Comparison of ENCODE assay signal across 28 mouse cellular contexts in genomic region chr2:120960261-120960660, GRCm38 (mm10).
"Had no signal": no experiment of that assay in that cellular context is flagged by ENCODE, and none has a peak within 500 bp of the region (broad histone marks: within the 10 kb centered on the region; RNA-seq: fewer than 3 reads in every experiment).

No protein-coding gene starts in this region.

- H3K9me3 ChIP-seq: embryonic facial prominence, embryonic 10.5 days; embryonic facial prominence, embryonic 12.5 days; embryonic facial prominence, embryonic 13.5 days; embryonic facial prominence, embryonic 15.5 days; forebrain, embryonic 10.5 days; forebrain, embryonic 12.5 days; forebrain, embryonic 13.5 days; forebrain, embryonic 15.5 days had no signal

- ATAC-seq: forebrain, embryonic 13.5 days; forebrain, embryonic 14.5 days; forebrain, embryonic 15.5 days; forebrain, embryonic 16.5 days; forebrain, postnatal 0 days had no signal

- H3K27ac ChIP-seq: embryonic facial prominence, embryonic 10.5 days; embryonic facial prominence, embryonic 12.5 days; embryonic facial prominence, embryonic 13.5 days; embryonic facial prominence, embryonic 15.5 days; forebrain, embryonic 10.5 days; forebrain, embryonic 12.5 days; forebrain, embryonic 13.5 days; forebrain, embryonic 15.5 days; gastrocnemius, adult 2 months had no signal

- H3K27me3 ChIP-seq: embryonic facial prominence, embryonic 12.5 days; embryonic facial prominence, embryonic 13.5 days; embryonic facial prominence, embryonic 15.5 days; forebrain, embryonic 12.5 days; forebrain, embryonic 13.5 days; forebrain, embryonic 15.5 days had no signal

- DNase-seq: cerebellum, adult 18-20 months; cerebellum, adult 2 months; cerebellum, adult 8-10 months; cerebellum, adult 9-10 months; cerebellum, adult 9-11 months; cerebellum, postnatal 10 days; cerebellum, postnatal 14 days; cerebellum, postnatal 25 days; cerebellum, postnatal 36 days; embryo, embryonic 11 days; forebrain, postnatal 0 days; gastrocnemius, adult 2 months; gastrocnemius, postnatal 10 days; gastrocnemius, postnatal 14 days; gastrocnemius, postnatal 25 days; gastrocnemius, postnatal 36 days; heart, adult 11 months had no signal

- H3K4me1 ChIP-seq: embryonic facial prominence, embryonic 10.5 days; embryonic facial prominence, embryonic 12.5 days; embryonic facial prominence, embryonic 13.5 days; embryonic facial prominence, embryonic 15.5 days; forebrain, embryonic 10.5 days; forebrain, embryonic 12.5 days; forebrain, embryonic 13.5 days; forebrain, embryonic 15.5 days had no signal

- H3K9ac ChIP-seq: embryonic facial prominence, embryonic 12.5 days; embryonic facial prominence, embryonic 13.5 days; embryonic facial prominence, embryonic 15.5 days; forebrain, embryonic 12.5 days; forebrain, embryonic 13.5 days; forebrain, embryonic 15.5 days; forebrain, postnatal 0 days had no signal

- H3K4me2 ChIP-seq: embryonic facial prominence, embryonic 12.5 days; embryonic facial prominence, embryonic 13.5 days; embryonic facial prominence, embryonic 15.5 days; forebrain, embryonic 12.5 days; forebrain, embryonic 13.5 days; forebrain, embryonic 15.5 days had no signal

- H3K4me3 ChIP-seq: embryonic facial prominence, embryonic 10.5 days; embryonic facial prominence, embryonic 12.5 days; embryonic facial prominence, embryonic 13.5 days; embryonic facial prominence, embryonic 15.5 days; erythroblast, embryonic 14.5 days; forebrain, embryonic 10.5 days; forebrain, embryonic 12.5 days; forebrain, embryonic 13.5 days; forebrain, embryonic 15.5 days; gastrocnemius, adult 2 months had no signal
